Mouse (Mus musculus) embryo, embryonic 11.5 days (tissue): ENCODE data around the gene Papln.

ENCODE experiments used
- DNase-seq: peaks from one replicate; pipeline ENCODE4 v3.0.0-alpha.2; 2012; ENCODE audit warnings: low read depth, low spot score

Papln gene

GRCm38 (mm10) chr12:83767833-83768232, 4.4 kb downstream of the Papln start:
- no peak for DNase-seq

GRCm38 (mm10) chr12:83768235-83768899, 4.9 kb downstream of the Papln start:
- DNase-seq, result no peak

- peak; percentile 57 for DNase-seq
Observed at GRCm38 (mm10) chr12:83770418-83771256, 7.2 kb downstream of the Papln start.

GRCm38 (mm10) chr12:83775621-83776020, 12.2 kb downstream of the Papln start:
- no peak for DNase-seq

- DNase-seq, result no peak
Observed at GRCm38 (mm10) chr12:83776766-83777165, 13.3 kb downstream of the Papln start.

- no peak for DNase-seq
Observed at GRCm38 (mm10) chr12:83780181-83780580, 16.7 kb downstream of the Papln start.

- no peak for DNase-seq
Observed at GRCm38 (mm10) chr12:83781204-83781603, 17.8 kb downstream of the Papln start.

GRCm38 (mm10) chr12:83781640-83782278, 18.3 kb downstream of the Papln start:
- DNase-seq, result no peak

GRCm38 (mm10) chr12:83782669-83783068, 19.2 kb downstream of the Papln start:
- no peak for DNase-seq

GRCm38 (mm10) chr12:83785305-83785704, 21.9 kb downstream of the Papln start:
- no peak for DNase-seq

GRCm38 (mm10) chr12:83789051-83789780, 25.8 kb downstream of the Papln start:
- no peak for DNase-seq

GRCm38 (mm10) chr12:83789781-83790140, 26.3 kb downstream of the Papln start:
- DNase-seq, result no peak

GRCm38 (mm10) chr12:83790749-83791148, 27.3 kb downstream of the Papln start:
- DNase-seq, result no peak

GRCm38 (mm10) chr12:83791737-83792136, 28.3 kb downstream of the Papln start:
- no peak for DNase-seq

- no peak for DNase-seq
Observed at GRCm38 (mm10) chr12:83792706-83793410, 29.4 kb downstream of the Papln start.

GRCm38 (mm10) chr12:83795051-83795450, 31.6 kb downstream of the Papln start:
- DNase-seq, result no peak

GRCm38 (mm10) chr12:83795586-83795985, 32.2 kb downstream of the Papln start:
- DNase-seq, result no peak

GRCm38 (mm10) chr12:83798313-83798712, 34.9 kb downstream of the Papln start:
- DNase-seq, result no peak

GRCm38 (mm10) chr12:83800943-83801342, 37.5 kb downstream of the Papln start:
- no peak for DNase-seq

- DNase-seq, result no peak
Observed at GRCm38 (mm10) chr12:83803641-83804040, 40.2 kb downstream of the Papln start.

GRCm38 (mm10) chr12:83811901-83812300, 48.5 kb downstream of the Papln start:
- no peak for DNase-seq
